Mouse (Mus musculus): ENCODE measurements around the gene Metap1.

DNA sequence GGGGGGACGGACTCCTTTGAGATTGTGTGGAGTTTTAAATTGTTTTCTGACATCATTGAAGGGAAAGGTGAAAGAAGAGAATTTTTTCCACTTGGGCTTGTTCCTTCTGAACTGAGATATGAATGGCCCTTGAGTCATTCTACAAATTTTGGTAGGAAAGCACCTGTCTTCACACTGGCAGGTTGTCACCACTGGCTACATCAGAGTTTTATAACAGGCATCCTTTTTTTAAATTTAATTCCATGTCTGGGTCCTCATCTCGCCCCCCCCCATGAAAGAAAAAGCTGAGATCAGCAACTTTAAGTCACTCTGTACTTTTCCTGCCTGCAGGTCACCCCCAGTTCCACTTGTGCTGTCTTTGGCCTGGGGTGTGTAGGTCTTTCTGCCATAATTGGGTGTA, 65.7 kb downstream of the Metap1 start:
- TF ChIP-seq POLR2A (IDR thresholded peaks at IDR 0.05; ENCODE audit: low read depth, low read length): no peak
- TF ChIP-seq CTCF (IDR thresholded peaks at IDR 0.05; ENCODE audit: borderline replicate concordance, insufficient read depth, low read length): no peak

Data from embryonic fibroblast, embryonic 13.5 days (primary cell).